Mouse (Mus musculus) embryonic facial prominence, embryonic 15.5 days (tissue): ENCODE results near the gene Gucy2e. TPM values are rescaled to one million over a fixed set of nuclear protein-coding genes. Genes with fewer than 3 reads are reported as not detected.
A peak's percentile ranks its signal among the peaks of the same experiment; 100 is the strongest.

Experiments
- ATAC-seq: fragments of 200-750 bp; cut with Nextera tagmentation; 2 replicates; pipeline ENCODE4 v1.8.0; 2017; ENCODE audit warnings: low read depth, moderate TSS enrichment; ENCODE audit not compliant: insufficient number of reproducible peaks, low FRiP score, low TSS enrichment
- H3K27ac ChIP-seq: fragments of 300-500 bp; sonication (generic); replicated peaks from 2 replicates; pipeline ENCODE4 v1.5.1; 2015; ENCODE audit warnings: mild to moderate bottlenecking, inconsistent platforms
- H3K27me3 ChIP-seq: fragments of 300-500 bp; sonication (generic); 2 replicates; pipeline ENCODE4 v1.6.1; 2015; ENCODE audit warnings: inconsistent platforms
- H3K36me3 ChIP-seq: fragments of 300-500 bp; sonication (generic); 2 replicates; pipeline ENCODE4 v1.6.1; 2015; ENCODE audit warnings: mild to moderate bottlenecking, inconsistent platforms
- H3K4me1 ChIP-seq: fragments of 300-500 bp; sonication (generic); 2 replicates; pipeline ENCODE4 v1.6.1; 2015; ENCODE audit warnings: inconsistent platforms
- H3K4me2 ChIP-seq: fragments of 300-500 bp; sonication (generic); replicated peaks from 2 replicates; pipeline ENCODE4 v1.6.1; 2015; ENCODE audit warnings: mild to moderate bottlenecking, inconsistent platforms
- H3K4me3 ChIP-seq: fragments of 300-500 bp; sonication (generic); replicated peaks from 2 replicates; pipeline ENCODE4 v1.5.1; 2015; ENCODE audit warnings: mild to moderate bottlenecking, inconsistent platforms
- H3K9ac ChIP-seq: fragments of 300-500 bp; sonication (generic); 2 replicates; pipeline ENCODE4 v1.6.1; 2015; ENCODE audit warnings: inconsistent platforms
- H3K9me3 ChIP-seq: fragments of 300-500 bp; sonication (generic); replicated peaks from 2 replicates; pipeline ENCODE4 v1.6.1; 2016; ENCODE audit warnings: inconsistent platforms
- WGBS: fragments of 180-500 bp; shearing (Covaris S2); methylation state at CpG from one replicate; pipeline ENCODE4 v1.1.7; 2015; 5-methylcytosine and 5-hydroxymethylcytosine counted together
- polyA plus RNA-seq: library from polyadenylated mRNA; unstranded; fragments of >200 nt; fragmentation: Nextera tagmentation; extraction: Ambion mirVana; gene quantifications from 2 replicates; pipeline ENCODE4 v1.2.1, GENCODE M21; 2015

Gucy2e gene
- polyA plus RNA-seq, 1 experiment from 2014 or later, result 0.53 TPM

- H3K27ac ChIP-seq, result peak overlapping the region; percentile 63; the same call in 1 of the 2 replicates
- H3K36me3 ChIP-seq, result no peaks in the 10 kb centered on the region
- H3K9ac ChIP-seq, result no peak overlapping the region
- H3K4me1 ChIP-seq, result peaks cover 14% of the 10 kb centered on the region
- no peak overlapping the region for H3K4me2 ChIP-seq
- no peaks in the 10 kb centered on the region for H3K9me3 ChIP-seq
- H3K4me3 ChIP-seq, result no peak overlapping the region
- 54% methylated on average over 5 of the region's 5 CpGs for WGBS
- no peak for ATAC-seq
- no peaks in the 10 kb centered on the region for H3K27me3 ChIP-seq
Measured at GRCm38 (mm10) chr11:69258287-69258686, 21.5 kb upstream of the Gucy2e start.

GRCm38 (mm10) chr11:69257807-69258206 is 21.0 kb upstream of the Gucy2e start:
- Histone ChIP-seq H3K9me3 (no peaks in the 10 kb centered on the region), H3K4me2 (no peak overlapping the region), H3K9ac (no peak overlapping the region), H3K27me3 (no peaks in the 10 kb centered on the region), H3K27ac (peak overlapping the region; percentile 63), H3K36me3 (no peaks in the 10 kb centered on the region), H3K4me1 (peaks cover 18% of the 10 kb centered on the region), H3K4me3 (no peak overlapping the region)
- no peak for ATAC-seq
- 43% methylated on average over 4 of the region's 4 CpGs for WGBS

GRCm38 (mm10) chr11:69257072-69257471 is 20.2 kb upstream of the Gucy2e start:
- Histone ChIP-seq H3K27me3 (no peaks in the 10 kb centered on the region), H3K9me3 (no peaks in the 10 kb centered on the region), H3K4me2 (no peak overlapping the region), H3K9ac (no peak overlapping the region), H3K27ac (peak overlapping the region; percentile 77), H3K4me1 (peaks cover 21% of the 10 kb centered on the region), H3K4me3 (no peak overlapping the region), H3K36me3 (no peaks in the 10 kb centered on the region)
- WGBS, result 70% methylated on average over 2 of the region's 2 CpGs
- ATAC-seq, result no peak

- Histone ChIP-seq H3K27ac (no peak overlapping the region), H3K4me2 (no peak overlapping the region), H3K9ac (no peak overlapping the region), H3K27me3 (no peaks in the 10 kb centered on the region), H3K36me3 (no peaks in the 10 kb centered on the region), H3K4me3 (no peak overlapping the region), H3K4me1 (peaks cover 31% of the 10 kb centered on the region), H3K9me3 (no peaks in the 10 kb centered on the region)
- WGBS, result 71% methylated on average over 5 of the region's 5 CpGs
- ATAC-seq, result no peak
Measured at GRCm38 (mm10) chr11:69254808-69255207, 18.0 kb upstream of the Gucy2e start.

GRCm38 (mm10) chr11:69253131-69253530 is 16.3 kb upstream of the Gucy2e start:
- WGBS, result 21% methylated on average over 9 of the region's 9 CpGs
- no peak overlapping the region for H3K4me2 ChIP-seq
- H3K36me3 ChIP-seq, result no peaks in the 10 kb centered on the region
- peak overlapping the region; percentile 63; the same call in 1 of the 2 replicates for H3K27ac ChIP-seq
- H3K4me3 ChIP-seq, result no peak overlapping the region
- peaks cover 32% of the 10 kb centered on the region for H3K4me1 ChIP-seq
- H3K9me3 ChIP-seq, result no peaks in the 10 kb centered on the region
- peak; percentile 55; the same call in 1 of the 2 replicates for ATAC-seq
- H3K9ac ChIP-seq, result no peak overlapping the region
- no peaks in the 10 kb centered on the region for H3K27me3 ChIP-seq

- peak overlapping the region; percentile 15; the same call in 1 of the 2 replicates for H3K4me2 ChIP-seq
- no peak overlapping the region for H3K4me3 ChIP-seq
- H3K9me3 ChIP-seq, result no peaks in the 10 kb centered on the region
- no peaks in the 10 kb centered on the region for H3K36me3 ChIP-seq
- H3K4me1 ChIP-seq, result peaks cover 32% of the 10 kb centered on the region
- WGBS, result 35% methylated on average over 7 of the region's 7 CpGs
- ATAC-seq, result no peak
- H3K27me3 ChIP-seq, result no peaks in the 10 kb centered on the region
- H3K27ac ChIP-seq, result peak overlapping the region; percentile 77
- H3K9ac ChIP-seq, result no peak overlapping the region
Measured at GRCm38 (mm10) chr11:69251953-69252352, 15.1 kb upstream of the Gucy2e start.

GRCm38 (mm10) chr11:69251135-69251842 is 14.5 kb upstream of the Gucy2e start:
- H3K36me3 ChIP-seq, result no peaks in the 10 kb centered on the region
- ATAC-seq, result no peak
- peak overlapping the region; percentile 77 for H3K27ac ChIP-seq
- H3K4me3 ChIP-seq, result no peak overlapping the region
- no peaks in the 10 kb centered on the region for H3K9me3 ChIP-seq
- peak overlapping the region; percentile 15; the same call in 1 of the 2 replicates for H3K4me2 ChIP-seq
- H3K27me3 ChIP-seq, result no peaks in the 10 kb centered on the region
- peaks cover 30% of the 10 kb centered on the region for H3K4me1 ChIP-seq
- 53% methylated on average over 14 of the region's 14 CpGs for WGBS
- no peak overlapping the region for H3K9ac ChIP-seq

- H3K9ac ChIP-seq, result no peak overlapping the region
Measured at GRCm38 (mm10) chr11:69250106-69250505, 13.3 kb upstream of the Gucy2e start.

GRCm38 (mm10) chr11:69249131-69249530 is 12.3 kb upstream of the Gucy2e start:
- 84% methylated on average over 3 of the region's 3 CpGs for WGBS
- H3K9me3 ChIP-seq, result no peaks in the 10 kb centered on the region
- H3K36me3 ChIP-seq, result no peaks in the 10 kb centered on the region
- H3K4me1 ChIP-seq, result peaks cover 37% of the 10 kb centered on the region
- H3K27ac ChIP-seq, result no peak overlapping the region
- no peak for ATAC-seq
- no peaks in the 10 kb centered on the region for H3K27me3 ChIP-seq
- no peak overlapping the region for H3K4me3 ChIP-seq
- H3K9ac ChIP-seq, result no peak overlapping the region
- H3K4me2 ChIP-seq, result no peak overlapping the region

More at GRCm38 (mm10) chr11:69250106-69250505, 13.3 kb upstream of the Gucy2e start:
- Histone ChIP-seq H3K36me3 (no peaks in the 10 kb centered on the region), H3K27ac (no peak overlapping the region), H3K4me3 (no peak overlapping the region), H3K4me1 (peaks cover 37% of the 10 kb centered on the region), H3K27me3 (no peaks in the 10 kb centered on the region), H3K9me3 (no peaks in the 10 kb centered on the region), H3K4me2 (no peak overlapping the region)
- no peak for ATAC-seq
- WGBS, result 77% methylated on average over 5 of the region's 5 CpGs

- peaks cover 20% of the 10 kb centered on the region for H3K4me1 ChIP-seq
- H3K9ac ChIP-seq, result no peak overlapping the region
- ATAC-seq, result 0 out of 2 replicates have a peak, but pooled peaks have one; percentile 34
- no peaks in the 10 kb centered on the region for H3K9me3 ChIP-seq
- peak overlapping the region; percentile 41 for H3K4me2 ChIP-seq
- no peaks in the 10 kb centered on the region for H3K36me3 ChIP-seq
- 2% methylated on average over 2 of the region's 2 CpGs for WGBS
- peak overlapping the region; percentile 20 for H3K4me3 ChIP-seq
- peak overlapping the region; percentile 75 for H3K27ac ChIP-seq
- H3K27me3 ChIP-seq, result no peaks in the 10 kb centered on the region
Measured at GRCm38 (mm10) chr11:69245643-69246042, 8.8 kb upstream of the Gucy2e start.

GRCm38 (mm10) chr11:69244911-69245310 is 8.1 kb upstream of the Gucy2e start:
- Histone ChIP-seq H3K9ac (no peak overlapping the region), H3K4me3 (no peak overlapping the region)
- WGBS, result 18% methylated on average over 2 of the region's 2 CpGs

More at GRCm38 (mm10) chr11:69244911-69245310, 8.1 kb upstream of the Gucy2e start:
- Histone ChIP-seq H3K27ac (no peak overlapping the region), H3K4me1 (peaks cover 20% of the 10 kb centered on the region), H3K4me2 (peak overlapping the region; percentile 41; the same call in 1 of the 2 replicates), H3K27me3 (no peaks in the 10 kb centered on the region), H3K36me3 (no peaks in the 10 kb centered on the region), H3K9me3 (no peaks in the 10 kb centered on the region)
- ATAC-seq, result no peak
